Mouse (Mus musculus): ENCODE measurements around the gene Vmn2r8. TPM values are rescaled to one million over a fixed set of nuclear protein-coding genes. Genes with fewer than 3 reads are reported as not detected.

Gene Vmn2r8
- polyA plus RNA-seq, 1 experiment from 2014 or later: not detected

Other genes starting within 250 kb of the Vmn2r8 start
- 42.4 and 50.9 TPM in 2 replicates for gene Gak, start 179.1 kb downstream of the Vmn2r8 start, polyA plus RNA-seq (2014; fragmentation: Nextera tagmentation; extraction: Ambion mirVana)
- gene Tmem175, start 179.1 kb downstream of the Vmn2r8 start, polyA plus RNA-seq (2014; fragmentation: Nextera tagmentation; extraction: Ambion mirVana): 25.7 and 29.9 TPM in 2 replicates
- 11.9 and 12.7 TPM in 2 replicates for gene Idua, start 148.5 kb downstream of the Vmn2r8 start, polyA plus RNA-seq (2014; fragmentation: Nextera tagmentation; extraction: Ambion mirVana)
- 24.4 and 32.5 TPM in 2 replicates for gene Dgkq, start 139.2 kb downstream of the Vmn2r8 start, polyA plus RNA-seq (2014; fragmentation: Nextera tagmentation; extraction: Ambion mirVana)
- 2.9 and 3.6 TPM in 2 replicates for gene Slc26a1, start 133.3 kb downstream of the Vmn2r8 start, polyA plus RNA-seq (2014; fragmentation: Nextera tagmentation; extraction: Ambion mirVana)
- gene Fgfrl1, start 116.5 kb downstream of the Vmn2r8 start, polyA plus RNA-seq (2014; fragmentation: Nextera tagmentation; extraction: Ambion mirVana): 3.6 and 5.2 TPM in 2 replicates
- gene Rnf212, start 33.9 kb downstream of the Vmn2r8 start, polyA plus RNA-seq (2014; fragmentation: Nextera tagmentation; extraction: Ambion mirVana): not detected in 2 replicates
- gene Tmed11, start 13.5 kb downstream of the Vmn2r8 start, polyA plus RNA-seq (2014; fragmentation: Nextera tagmentation; extraction: Ambion mirVana): not detected in 2 replicates
- gene Vmn2r9, start 43.8 kb upstream of the Vmn2r8 start, polyA plus RNA-seq (2014; fragmentation: Nextera tagmentation; extraction: Ambion mirVana): not detected in 2 replicates
- not detected in 2 replicates for gene Vmn2r10, start 197.7 kb upstream of the Vmn2r8 start, polyA plus RNA-seq (2014; fragmentation: Nextera tagmentation; extraction: Ambion mirVana)

Measured in midbrain, embryonic 14.5 days (tissue).